Mouse (Mus musculus): Measurements from ENCODE around the gene Cdk2ap1. TPM values are rescaled to one million over a fixed set of nuclear protein-coding genes. Genes with fewer than 3 reads are reported as not detected.
"Not testable (repeated sequence)": the region's sequence is repeated elsewhere in the genome, so short reads cannot be mapped to it uniquely, and the experiment has no call there.

The Cdk2ap1 gene
- 130 and 165 TPM in 2 replicates for polyA plus RNA-seq (2015; fragmentation: Nextera tagmentation; extraction: Ambion mirVana)

DNA sequence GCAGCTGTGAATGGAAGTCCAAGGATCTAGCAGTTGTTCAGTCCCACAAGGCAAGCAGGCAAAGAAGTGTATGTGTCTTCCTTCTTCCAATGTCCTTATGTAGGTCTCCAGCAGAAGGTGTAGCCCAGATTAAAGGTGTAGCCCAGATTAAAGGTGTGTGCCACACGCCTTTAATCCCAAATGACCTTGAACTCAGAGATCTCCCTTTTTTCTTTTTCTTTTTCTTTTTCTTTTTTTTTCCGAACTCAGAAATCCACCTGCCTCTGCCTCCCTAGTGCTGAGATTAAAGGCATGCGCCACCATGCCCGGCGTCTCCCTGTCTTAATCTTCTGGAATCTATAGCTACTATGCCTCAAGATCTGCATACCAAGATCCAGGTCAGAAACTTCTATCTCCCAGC is at the start of gene Cdk2ap1:
Gene Cdk2ap1 (minus strand): TSS at position 101 of the 400 bp plus-strand sequence.
- not testable (repeated sequence) for H3K36me3 ChIP-seq; H3K9me3 ChIP-seq; H3K4me1 ChIP-seq; H3K27ac ChIP-seq; H3K27me3 ChIP-seq (replicated peaks); H3K4me2 ChIP-seq; H3K4me3 ChIP-seq (replicated peaks); H3K9ac ChIP-seq; ATAC-seq (ENCODE audit: insufficient read depth, low FRiP score, low read depth)
- WGBS, result 88% methylated on average over 5 of the region's 5 CpGs

GRCm38 (mm10) chr5:124412163-124412562 is 49.3 kb upstream of the Cdk2ap1 start:
- Histone ChIP-seq H3K4me1 (no peaks in the 10 kb centered on the region), H3K27ac (no peak overlapping the region), H3K9me3 (no peaks in the 10 kb centered on the region), H3K4me2 (no peak overlapping the region), H3K4me3 (replicated peaks) (no peak overlapping the region), H3K9ac (no peak overlapping the region), H3K27me3 (replicated peaks) (no peaks in the 10 kb centered on the region), H3K36me3 (peaks cover 41% of the 10 kb centered on the region)
- ATAC-seq (ENCODE audit: insufficient read depth, low FRiP score, low read depth), result no peak
- WGBS, result 88% methylated on average over 5 of the region's 5 CpGs

GRCm38 (mm10) chr5:124410808-124411207 is 47.9 kb upstream of the Cdk2ap1 start:
- no peak for ATAC-seq (ENCODE audit: insufficient read depth, low FRiP score, low read depth)
- Histone ChIP-seq H3K27me3 (replicated peaks) (no peaks in the 10 kb centered on the region), H3K36me3 (peaks cover 47% of the 10 kb centered on the region), H3K9me3 (no peaks in the 10 kb centered on the region), H3K4me2 (no peak overlapping the region), H3K4me1 (no peaks in the 10 kb centered on the region), H3K4me3 (replicated peaks) (no peak overlapping the region), H3K9ac (no peak overlapping the region), H3K27ac (no peak overlapping the region)
- WGBS, result 81% methylated on average over 3 of the region's 3 CpGs

DNA sequence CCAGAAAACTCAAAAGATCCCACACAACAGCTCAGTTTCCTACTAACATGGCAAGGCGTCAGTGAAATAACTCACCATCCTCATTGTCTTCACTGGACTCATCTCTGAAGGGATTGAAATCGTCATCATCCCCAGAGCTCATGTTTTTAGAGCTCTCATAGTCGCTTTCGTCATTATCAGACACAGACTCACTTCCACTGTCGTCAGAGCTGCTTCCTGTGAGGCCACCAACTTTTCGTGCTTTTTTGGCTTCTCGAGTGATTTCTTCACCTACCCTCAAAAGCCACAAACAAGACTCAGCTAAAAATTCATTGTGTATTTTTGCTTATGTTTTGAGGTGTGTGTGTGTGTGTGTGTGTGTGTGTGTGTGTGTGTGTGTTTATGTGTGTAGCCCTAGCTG is 30.8 kb upstream of the Cdk2ap1 start:
- H3K4me1 ChIP-seq, result no peaks in the 10 kb centered on the region
- no peak overlapping the region for H3K27ac ChIP-seq
- peaks cover 47% of the 10 kb centered on the region for H3K36me3 ChIP-seq
- H3K4me2 ChIP-seq, result no peak overlapping the region
- no peak overlapping the region for H3K9ac ChIP-seq
- 79% methylated on average over 7 of the region's 7 CpGs for WGBS
- H3K27me3 ChIP-seq (replicated peaks), result no peaks in the 10 kb centered on the region
- H3K4me3 ChIP-seq (replicated peaks), result no peak overlapping the region
- ATAC-seq (ENCODE audit: insufficient read depth, low FRiP score, low read depth), result no peak
- H3K9me3 ChIP-seq, result no peaks in the 10 kb centered on the region

GRCm38 (mm10) chr5:124392412-124392811 is 29.5 kb upstream of the Cdk2ap1 start:
- Histone ChIP-seq H3K4me1 (no peaks in the 10 kb centered on the region), H3K4me3 (replicated peaks) (no peak overlapping the region), H3K9ac (no peak overlapping the region), H3K27me3 (replicated peaks) (no peaks in the 10 kb centered on the region), H3K27ac (no peak overlapping the region), H3K9me3 (no peaks in the 10 kb centered on the region), H3K4me2 (no peak overlapping the region), H3K36me3 (peaks cover 49% of the 10 kb centered on the region)
- no peak for ATAC-seq (ENCODE audit: insufficient read depth, low FRiP score, low read depth)
- 97% methylated on average over 4 of the region's 4 CpGs for WGBS

- Histone ChIP-seq H3K27me3 (replicated peaks) (no peaks in the 10 kb centered on the region), H3K4me2 (no peak overlapping the region), H3K9me3 (no peaks in the 10 kb centered on the region), H3K27ac (no peak overlapping the region), H3K4me3 (replicated peaks) (no peak overlapping the region), H3K36me3 (peaks cover 54% of the 10 kb centered on the region), H3K9ac (no peak overlapping the region), H3K4me1 (no peaks in the 10 kb centered on the region)
- WGBS, result 66% methylated on average over 5 of the region's 5 CpGs
- no peak for ATAC-seq (ENCODE audit: insufficient read depth, low FRiP score, low read depth)
These were observed 25.1 kb upstream of the Cdk2ap1 start for GRCm38 (mm10) chr5:124387932-124388331.

- WGBS, result 83% methylated on average over 1 of the region's 1 CpGs
- ATAC-seq (ENCODE audit: insufficient read depth, low FRiP score, low read depth), result no peak
- no peaks in the 10 kb centered on the region for H3K27me3 ChIP-seq (replicated peaks)
- no peak overlapping the region for H3K9ac ChIP-seq
- no peak overlapping the region for H3K27ac ChIP-seq
- no peaks in the 10 kb centered on the region for H3K9me3 ChIP-seq
- H3K36me3 ChIP-seq, result peaks cover 50% of the 10 kb centered on the region
- no peak overlapping the region for H3K4me2 ChIP-seq
- H3K4me1 ChIP-seq, result no peaks in the 10 kb centered on the region
- no peak overlapping the region for H3K4me3 ChIP-seq (replicated peaks)
These were observed 17.2 kb upstream of the Cdk2ap1 start for GRCm38 (mm10) chr5:124380121-124380520.

- peaks cover 51% of the 10 kb centered on the region for H3K36me3 ChIP-seq
- no peak for ATAC-seq (ENCODE audit: insufficient read depth, low FRiP score, low read depth)
- H3K4me2 ChIP-seq, result no peak overlapping the region
- no peak overlapping the region for H3K27ac ChIP-seq
- H3K4me3 ChIP-seq (replicated peaks), result no peak overlapping the region
- no peaks in the 10 kb centered on the region for H3K27me3 ChIP-seq (replicated peaks)
- H3K9ac ChIP-seq, result no peak overlapping the region
- H3K4me1 ChIP-seq, result no peaks in the 10 kb centered on the region
- WGBS, result 91% methylated on average over 4 of the region's 4 CpGs
- H3K9me3 ChIP-seq, result no peaks in the 10 kb centered on the region
These were observed 14.3 kb upstream of the Cdk2ap1 start for GRCm38 (mm10) chr5:124377149-124377548.

DNA sequence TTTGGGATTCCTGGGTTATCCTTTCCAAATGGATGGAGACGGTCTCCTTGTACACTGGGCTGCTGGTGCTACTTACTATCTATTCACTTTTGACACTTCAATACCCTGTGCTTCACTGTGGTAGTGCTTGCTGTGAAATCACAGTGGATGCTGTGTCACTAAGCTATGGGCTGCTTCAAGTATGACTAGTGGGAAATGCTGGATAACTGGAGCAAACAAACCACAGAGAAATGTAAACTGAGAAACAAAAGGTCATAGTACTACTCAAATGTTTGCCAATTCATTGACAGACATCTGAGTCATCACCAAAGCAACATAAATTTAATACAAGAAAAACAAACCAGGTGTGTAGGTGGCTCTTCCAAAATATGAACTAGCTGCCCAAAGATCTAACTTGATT is 13.5 kb upstream of the Cdk2ap1 start:
- H3K36me3 ChIP-seq, result peaks cover 51% of the 10 kb centered on the region
- no peaks in the 10 kb centered on the region for H3K9me3 ChIP-seq
- no peak for ATAC-seq (ENCODE audit: insufficient read depth, low FRiP score, low read depth)
- no peaks in the 10 kb centered on the region for H3K27me3 ChIP-seq (replicated peaks)
- H3K4me2 ChIP-seq, result no peak overlapping the region
- H3K27ac ChIP-seq, result no peak overlapping the region
- whole genome bisulfite sequencing, result 96% methylated on average over 1 of the region's 1 CpGs
- H3K4me1 ChIP-seq, result no peaks in the 10 kb centered on the region
- H3K4me3 ChIP-seq (replicated peaks), result no peak overlapping the region
- no peak overlapping the region for H3K9ac ChIP-seq

GRCm38 (mm10) chr5:124374298-124374697 is 11.4 kb upstream of the Cdk2ap1 start:
- no peaks in the 10 kb centered on the region for H3K27me3 ChIP-seq (replicated peaks)
- H3K4me3 ChIP-seq (replicated peaks), result no peak overlapping the region
- H3K4me1 ChIP-seq, result no peaks in the 10 kb centered on the region
- H3K9me3 ChIP-seq, result no peaks in the 10 kb centered on the region
- H3K36me3 ChIP-seq, result peaks cover 53% of the 10 kb centered on the region
- H3K9ac ChIP-seq, result no peak overlapping the region
- H3K4me2 ChIP-seq, result no peak overlapping the region
- WGBS, result 97% methylated on average over 7 of the region's 7 CpGs
- H3K27ac ChIP-seq, result no peak overlapping the region
- no peak for ATAC-seq (ENCODE audit: insufficient read depth, low FRiP score, low read depth)

GRCm38 (mm10) chr5:124366721-124367120 is 3.8 kb upstream of the Cdk2ap1 start:
- H3K4me3 ChIP-seq (replicated peaks), result no peak overlapping the region
- WGBS, result 70% methylated on average over 3 of the region's 3 CpGs
- H3K9me3 ChIP-seq, result no peaks in the 10 kb centered on the region
- no peaks in the 10 kb centered on the region for H3K4me1 ChIP-seq
- no peaks in the 10 kb centered on the region for H3K27me3 ChIP-seq (replicated peaks)
- no peak overlapping the region for H3K27ac ChIP-seq
- no peak overlapping the region for H3K9ac ChIP-seq
- ATAC-seq (ENCODE audit: insufficient read depth, low FRiP score, low read depth), result no peak
- H3K36me3 ChIP-seq, result peaks cover 18% of the 10 kb centered on the region
- no peak overlapping the region for H3K4me2 ChIP-seq

DNA sequence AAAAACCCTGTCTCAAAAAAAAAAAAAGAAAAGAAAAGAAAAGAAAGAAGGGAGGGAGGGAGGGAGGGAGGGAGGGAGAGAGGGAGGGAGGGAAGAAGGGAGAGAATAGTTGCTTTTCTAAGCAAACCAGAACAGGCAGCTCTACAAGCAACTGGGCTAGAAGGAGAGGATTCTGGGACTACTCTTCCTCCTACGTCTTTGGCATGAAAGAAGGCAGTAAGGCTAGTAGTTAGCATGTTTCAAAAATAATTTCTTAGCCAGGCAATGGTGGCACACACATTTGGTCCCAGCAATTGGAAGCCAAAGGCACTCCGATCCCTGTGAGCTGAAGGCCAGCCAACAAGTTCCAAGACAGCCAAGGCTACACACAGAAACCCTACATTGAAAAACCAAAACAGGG is 2.9 kb upstream of the Cdk2ap1 start:
- H3K9me3 ChIP-seq, result no peaks in the 10 kb centered on the region
- no peak for ATAC-seq (ENCODE audit: insufficient read depth, low FRiP score, low read depth)
- H3K27me3 ChIP-seq (replicated peaks), result no peaks in the 10 kb centered on the region
- peaks cover 10% of the 10 kb centered on the region; the same call in 1 of the 2 replicates for H3K36me3 ChIP-seq
- H3K4me2 ChIP-seq, result no peak overlapping the region
- no peak overlapping the region for H3K9ac ChIP-seq
- H3K4me1 ChIP-seq, result no peaks in the 10 kb centered on the region
- no peak overlapping the region for H3K4me3 ChIP-seq (replicated peaks)
- WGBS, result 93% methylated on average over 2 of the region's 2 CpGs
- H3K27ac ChIP-seq, result no peak overlapping the region

GRCm38 (mm10) chr5:124364173-124364918 is 1.5 kb upstream of the Cdk2ap1 start:
- H3K4me3 ChIP-seq (replicated peaks), result no peak overlapping the region
- H3K4me1 ChIP-seq, result no peaks in the 10 kb centered on the region
- no peak overlapping the region for H3K27ac ChIP-seq
- no peak for ATAC-seq (ENCODE audit: insufficient read depth, low FRiP score, low read depth)
- no peaks in the 10 kb centered on the region for H3K27me3 ChIP-seq (replicated peaks)
- WGBS, result 89% methylated on average over 6 of the region's 6 CpGs
- H3K9ac ChIP-seq, result no peak overlapping the region
- no peak overlapping the region for H3K4me2 ChIP-seq
- no peaks in the 10 kb centered on the region for H3K9me3 ChIP-seq
- H3K36me3 ChIP-seq, result no peaks in the 10 kb centered on the region
